Mouse (Mus musculus): Measurements from ENCODE around the gene Gm3448. TPM values are rescaled to one million over a fixed set of nuclear protein-coding genes. Genes with fewer than 3 reads are reported as not detected.

Gene Gm3448
- 1.9 and 2.4 TPM in 2 replicates for polyA plus RNA-seq (2015; fragmentation: Nextera tagmentation; extraction: Ambion mirVana)

DNA sequence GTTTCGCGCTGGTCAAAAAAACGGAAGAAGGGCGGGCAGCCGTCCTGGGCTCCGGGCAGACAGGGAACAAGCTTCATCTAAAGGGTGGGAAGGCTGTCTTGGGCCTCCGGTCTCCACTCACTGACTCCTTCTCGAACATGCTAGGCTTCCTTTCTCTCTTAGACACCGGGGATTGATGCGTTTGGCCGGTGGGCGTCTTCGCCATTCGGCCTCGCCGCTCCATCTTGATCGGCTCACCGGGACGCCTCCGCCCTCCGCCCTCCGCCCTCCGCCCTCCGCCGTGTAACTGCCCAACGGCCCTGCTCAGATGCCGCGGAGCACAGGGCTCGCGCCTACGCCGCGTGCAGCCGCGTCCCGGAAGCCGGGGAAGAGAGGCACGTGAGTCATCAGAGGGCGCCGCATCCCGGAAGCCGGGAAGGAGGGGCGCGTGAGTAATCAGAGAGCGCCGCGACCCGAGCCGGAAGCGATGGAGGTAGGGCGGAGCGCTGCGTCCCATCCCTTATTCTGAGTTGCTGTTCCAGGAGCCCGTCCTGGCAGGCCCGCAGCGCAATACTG, at the start of gene Gm3448, which contains the start of the genes Ermard and Tcte3:
Gene Gm3448, minus strand, starts transcription at position 363 of the 555 bp plus-strand sequence.
Gene Ermard, plus strand, starts transcription at position 34 of the 555 bp plus-strand sequence.
Gene Tcte3, minus strand, starts transcription at position 314 of the 555 bp plus-strand sequence.

GRCm38 (mm10) chr17:15009706-15010413, 31.5 kb downstream of the Gm3448 start, which contains the start of gene Gm3435:
Gene Gm3435, plus strand, starts transcription at chr17:15010176.

GRCm38 (mm10) chr17:14978362-14979038, 62.8 kb downstream of the Gm3448 start, which contains the start of the genes 9030025P20Rik and Gm3417:
Gene 9030025P20Rik, plus strand, starts transcription at chr17:14978468.
Gene Gm3417, minus strand, starts transcription at chr17:14978790.

DNA sequence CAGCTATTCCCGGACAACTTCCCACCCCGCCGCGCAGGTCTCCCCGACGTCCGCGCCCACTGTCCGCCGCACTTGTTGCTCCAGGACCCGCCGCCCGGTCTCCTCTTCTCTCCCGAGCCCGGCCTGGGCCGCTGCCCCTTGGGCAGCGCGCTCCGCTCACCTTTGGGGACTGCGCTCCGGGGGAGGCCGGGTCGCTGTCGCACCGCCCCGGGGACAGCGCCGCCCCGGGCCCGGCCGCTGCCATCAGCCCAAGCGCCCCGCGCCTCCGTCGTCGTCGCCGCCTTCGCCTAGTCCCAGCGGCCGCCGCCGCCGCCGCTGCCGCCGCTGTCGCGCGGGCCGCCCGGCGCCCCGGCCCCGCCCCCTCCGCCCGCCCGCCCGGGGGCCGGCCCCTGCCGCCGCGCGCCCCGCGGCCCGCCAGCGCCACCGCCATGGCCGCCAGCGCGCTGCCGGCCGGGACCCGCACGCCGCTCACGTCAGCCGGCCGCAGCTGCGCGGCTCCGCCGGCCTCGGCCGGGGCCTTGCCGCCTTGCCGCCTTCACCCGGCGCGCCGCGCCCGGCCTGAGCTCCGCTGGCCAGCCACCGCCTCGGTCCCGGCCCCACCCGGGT, 80.3 kb downstream of the Gm3448 start, which contains the start of gene Phf10:
Gene Phf10, minus strand, starts transcription at position 323 of the 606 bp plus-strand sequence.

Other genes with a start within 250 kb of the Gm3448 start
- 7.1 and 9.6 TPM in 2 replicates for gene Wdr27, start 98.4 kb downstream of the Gm3448 start, polyA plus RNA-seq (2015; fragmentation: Nextera tagmentation; extraction: Ambion mirVana)
- gene 1600012H06Rik, start 98.4 kb downstream of the Gm3448 start, polyA plus RNA-seq (2015; fragmentation: Nextera tagmentation; extraction: Ambion mirVana): 33.8 and 34.7 TPM in 2 replicates
- gene Phf10, start 80.3 kb downstream of the Gm3448 start, polyA plus RNA-seq (2015; fragmentation: Nextera tagmentation; extraction: Ambion mirVana): 40.4 and 41.6 TPM in 2 replicates
- 3.8 and 4.6 TPM in 2 replicates for gene 9030025P20Rik, start 63.1 kb downstream of the Gm3448 start, polyA plus RNA-seq (2015; fragmentation: Nextera tagmentation; extraction: Ambion mirVana)
- gene Gm3417, start 62.7 kb downstream of the Gm3448 start, polyA plus RNA-seq (2015; fragmentation: Nextera tagmentation; extraction: Ambion mirVana): 0.50 and 1.4 TPM in 2 replicates
- 3.9 and 4.8 TPM in 2 replicates for gene Gm3435, start 31.4 kb downstream of the Gm3448 start, polyA plus RNA-seq (2015; fragmentation: Nextera tagmentation; extraction: Ambion mirVana)
- gene Ermard, start 329 bp downstream of the Gm3448 start, polyA plus RNA-seq (2015; fragmentation: Nextera tagmentation; extraction: Ambion mirVana): 37.7 and 40.3 TPM in 2 replicates
- not detected in 2 replicates for gene Tcte3, start within 50 bp of the Gm3448 start, polyA plus RNA-seq (2015; fragmentation: Nextera tagmentation; extraction: Ambion mirVana)

Measured in skeletal muscle tissue, postnatal 0 days (tissue).